Mouse (Mus musculus): ENCODE measurements around the gene Dis3l2.

- TF ChIP-seq POLR2A (IDR thresholded peaks at IDR 0.05; ENCODE audit: borderline replicate concordance, extremely low read depth, low read depth, low read length) (no peak), CTCF (IDR thresholded peaks at IDR 0.05; ENCODE audit: insufficient read depth, low read length) (peak; percentile 75)
Observed at GRCm38 (mm10) chr1:86669552-86670273, 33.9 kb upstream of the Dis3l2 start.
